Mouse (Mus musculus) left cerebral cortex, adult 18-20 months (tissue): ENCODE data around the gene Mri1. TPM values are rescaled to one million over a fixed set of nuclear protein-coding genes. Genes with fewer than 3 reads are reported as not detected.

Experiments used
- DNase-seq, 2 experiments: peaks; one replicate each; pipeline ENCODE4 v3.0.0; 2021 to 2022; ENCODE audit warnings: low spot score in 2 of 2, mixed read lengths in 1 of 2
- microRNA-seq, 2 experiments: library from miRNA; unstranded; fragments of <30 nt; microRNA quantifications; one replicate each; pipeline ENCODE4 v1.2.0; 2021
- total RNA-seq, 2 experiments: library from RNA; stranded (reverse); gene quantifications; 2 replicates each; pipeline ENCODE4 v1.2.3; 2021

The Mri1 gene
- total RNA-seq, 2 experiments from 2014 or later, result 13.2 to 15.6 TPM

DNA sequence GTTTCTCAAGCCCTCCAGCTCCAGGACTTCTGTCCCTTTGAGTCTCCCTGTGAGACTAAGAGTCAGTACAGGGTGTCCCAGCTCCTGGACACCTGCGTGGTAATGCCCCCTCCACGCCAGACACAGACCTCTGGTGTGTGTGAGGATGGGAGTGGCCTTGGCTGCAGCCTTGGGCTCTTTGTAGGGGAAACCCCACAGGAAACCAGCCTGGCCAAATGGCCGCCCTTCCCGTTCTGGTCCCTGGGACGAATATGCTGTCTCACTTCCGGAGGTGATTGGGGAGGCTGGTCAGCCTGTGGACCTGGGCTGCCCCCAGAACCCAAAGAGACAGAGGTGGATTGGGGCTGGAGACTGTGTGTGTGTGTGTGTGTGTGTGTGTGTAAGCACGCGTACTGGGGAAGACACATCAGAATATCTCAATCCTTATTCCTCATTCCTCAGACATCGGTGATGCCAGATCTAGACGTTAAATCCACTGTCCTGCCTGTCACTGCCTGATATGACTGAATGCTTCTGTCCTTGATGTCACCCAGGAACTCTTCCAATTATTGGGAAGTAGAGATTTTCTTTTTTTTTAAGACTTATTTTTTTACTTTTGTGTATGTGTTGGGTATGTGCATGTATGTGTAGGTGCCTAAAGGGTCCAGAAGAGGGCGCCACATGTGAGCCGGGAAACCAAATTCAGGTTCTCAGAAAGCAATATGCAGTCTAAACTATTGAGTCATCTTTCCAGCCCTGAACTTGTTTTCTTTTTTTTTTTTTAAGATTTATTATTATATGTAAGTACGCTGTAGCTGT, 53.0 kb downstream of the Mri1 start:
- DNase-seq, result no peak

DNA sequence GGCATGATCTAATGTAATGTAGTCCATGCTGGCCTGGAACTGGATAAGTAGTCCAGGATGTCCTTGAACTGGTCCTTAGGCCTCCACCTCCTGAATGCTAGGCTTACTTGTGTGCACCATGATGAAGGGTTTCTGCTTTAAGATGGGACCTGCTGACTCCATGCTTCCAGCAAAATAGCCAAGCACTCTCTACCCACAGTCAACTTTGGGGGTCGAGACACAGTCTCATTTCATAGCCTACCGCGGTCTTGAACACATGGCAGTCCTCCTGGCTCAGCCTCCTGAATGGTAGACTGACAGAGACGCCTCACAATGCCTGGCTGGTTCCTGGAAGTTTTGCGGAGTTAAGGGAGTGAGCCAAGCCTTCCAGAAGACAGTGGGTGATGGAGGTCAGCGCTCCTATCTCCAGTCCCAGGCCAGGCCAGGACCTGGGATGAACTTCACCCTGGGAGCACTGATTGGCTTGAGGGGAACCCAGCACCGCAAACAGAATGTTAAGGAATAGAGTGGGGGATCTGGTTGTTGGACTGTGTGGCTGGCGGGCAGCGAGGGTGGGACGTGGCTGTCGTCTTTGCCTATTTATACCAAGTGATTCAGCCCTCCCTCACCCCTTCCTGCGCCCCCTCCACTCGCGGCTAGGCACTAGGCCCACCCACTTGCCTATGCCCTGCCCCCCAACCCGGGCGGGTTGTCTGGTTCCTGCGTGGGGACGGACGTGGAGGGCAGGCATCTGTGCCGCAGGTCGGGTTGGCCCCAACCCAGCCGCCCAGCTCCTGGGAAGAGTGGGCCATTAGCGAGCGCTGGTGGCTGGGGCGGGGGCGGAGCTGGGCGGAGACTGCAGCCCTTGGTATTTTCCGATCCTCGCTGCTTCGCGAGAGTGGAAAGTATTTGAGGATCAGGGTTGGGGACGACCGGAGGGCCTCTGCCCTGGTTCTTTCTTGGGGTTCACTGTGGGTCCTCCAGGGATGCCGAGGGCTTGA, 53.9 kb downstream of the Mri1 start:
- peak; percentile 74 to 84 for DNase-seq

GRCm38 (mm10) chr8:84202466-84202865, 54.7 kb downstream of the Mri1 start:
- peak; percentile 70 to 73 for DNase-seq

DNA sequence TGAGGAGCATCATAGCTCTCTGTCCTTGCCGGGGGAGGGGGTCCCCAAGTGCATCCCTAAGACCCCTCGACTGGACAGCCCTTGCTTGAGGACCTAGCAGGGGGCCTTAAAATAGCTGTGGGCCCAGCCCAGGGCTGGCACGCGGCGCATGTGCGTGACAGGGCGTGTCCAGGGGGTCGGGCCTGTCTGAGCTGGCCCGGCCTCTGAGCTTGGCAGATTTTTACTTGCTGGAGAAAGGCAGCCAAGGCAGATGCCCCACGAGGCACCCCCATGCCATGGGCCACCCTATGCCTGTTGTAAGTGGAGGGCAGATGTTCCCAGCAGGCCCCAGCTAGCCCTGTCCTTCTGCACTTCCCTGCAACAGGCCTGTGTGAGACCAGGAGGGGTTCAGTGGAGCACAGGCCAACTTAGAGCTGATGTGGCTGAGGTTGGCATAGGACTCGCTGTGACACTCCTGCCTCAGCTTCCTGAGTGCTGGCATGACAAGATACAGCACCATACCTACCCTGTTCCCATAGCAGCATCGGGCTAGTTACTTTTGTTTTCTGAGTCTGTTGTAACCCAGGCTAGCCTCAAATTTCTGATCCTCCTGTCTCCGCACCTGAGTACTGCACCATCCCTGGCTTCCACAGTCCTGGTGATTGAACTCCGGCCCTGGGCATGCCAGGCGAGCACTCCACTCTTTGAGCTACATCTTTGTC, 55.4 kb downstream of the Mri1 start:
- peak in 1 of 2 experiments; percentile 63 for DNase-seq

DNA sequence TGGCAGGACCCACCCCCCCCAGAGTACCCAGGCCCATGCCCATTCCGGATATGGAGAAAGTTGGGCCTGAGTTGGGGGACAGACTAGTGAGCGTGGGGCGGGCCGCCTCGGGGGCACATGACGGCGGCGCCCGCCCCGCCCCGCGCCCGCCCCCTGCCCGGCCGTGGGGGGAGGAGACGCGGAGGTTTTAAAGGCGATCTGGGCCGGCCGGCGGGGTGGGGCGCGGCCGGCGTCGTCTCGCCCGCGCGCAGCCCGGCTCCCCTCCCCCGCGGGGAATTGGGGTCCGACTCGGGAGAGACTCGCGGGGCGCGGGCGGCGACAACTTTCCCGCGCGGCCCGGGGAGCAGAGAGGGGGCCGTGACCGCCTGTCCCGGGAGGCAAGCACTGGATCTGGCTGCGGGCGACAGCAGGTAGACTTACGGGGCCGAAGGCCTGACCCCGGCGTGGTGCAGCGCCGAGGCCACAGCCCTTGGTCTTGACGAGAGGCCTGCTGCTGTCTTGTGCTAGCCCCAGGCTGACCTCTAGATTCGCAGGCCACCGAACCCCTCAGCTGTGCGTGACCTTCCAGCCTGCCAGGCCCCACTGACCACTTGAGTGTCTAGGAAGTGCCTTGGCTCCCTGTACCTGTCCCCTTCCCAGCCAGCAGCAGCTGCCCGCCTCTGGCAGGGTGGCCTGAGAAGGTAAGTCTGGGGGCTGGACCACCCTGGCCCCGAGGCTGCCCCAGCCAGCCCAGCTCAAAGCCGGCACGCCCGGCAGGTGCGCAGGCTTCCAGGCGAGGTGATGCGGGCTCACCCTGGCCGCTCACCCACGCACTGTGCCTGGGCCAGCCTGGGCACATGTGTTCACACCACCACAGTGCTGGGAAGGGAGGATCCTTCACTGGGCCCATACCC, 56.2 kb downstream of the Mri1 start:
- DNase-seq, result peak in 1 of 2 experiments; percentile 61

- no peak for DNase-seq
Observed at GRCm38 (mm10) chr8:84200126-84200555, 57.0 kb downstream of the Mri1 start.

Small RNA genes within 50 kb of the gene (microRNA-seq; reads per million reads assigned to microRNA genes)
- gene Mir23a (12,412 to 13,142 reads per million in 2 experiments), gene Mir24-2 (0 reads per million in 2 experiments), gene Mir27a (161 to 163 reads per million in 2 experiments), gene Mir3074-2 (0 reads per million in 2 experiments)

Other genes with a start within 250 kb of the Mri1 start
- gene 2210011C24Rik, start 245.2 kb downstream of the Mri1 start, total RNA-seq, result under 1 TPM in 1 of 2 experiments, not detected in 1; 0.61 TPM
- 1 to 10 TPM; 1.8 to 2.7 TPM for gene Palm3, start 235.9 kb downstream of the Mri1 start, total RNA-seq
- under 1 TPM; 0.30 to 0.52 TPM for gene Il27ra, start 214.7 kb downstream of the Mri1 start, total RNA-seq
- gene Rln3, start 212.3 kb downstream of the Mri1 start, total RNA-seq, result not detected
- gene Gm10643, start 192.2 kb downstream of the Mri1 start, total RNA-seq, result 1 to 10 TPM; 2.9 to 3.5 TPM
- 10 to 100 TPM; 23.1 to 25.3 TPM for gene Rfx1, start 190.5 kb downstream of the Mri1 start, total RNA-seq
- gene Dcaf15, start 152.6 kb downstream of the Mri1 start, total RNA-seq, result 10 to 100 TPM; 17.7 to 18.2 TPM
- gene Podnl1, start 131.3 kb downstream of the Mri1 start, total RNA-seq, result not detected
- 10 to 100 TPM; 47.1 to 55.6 TPM for gene Cc2d1a, start 109.4 kb downstream of the Mri1 start, total RNA-seq
- gene 4930432K21Rik, start 109.3 kb downstream of the Mri1 start, total RNA-seq, result 1 to 10 TPM; 2.0 to 3.1 TPM
- gene Nanos3, start 72.1 kb downstream of the Mri1 start, total RNA-seq, result 1 to 10 TPM in 1 of 2 experiments, under 1 TPM in 1; 0.70 to 2.0 TPM
- gene Zswim4, start 20.3 kb downstream of the Mri1 start, total RNA-seq, result 10 to 100 TPM; 16.8 to 19.1 TPM
- gene D8Ertd738e, start 7.6 kb downstream of the Mri1 start, total RNA-seq, result 100 to 1,000 TPM; 136 to 146 TPM
- 10 to 100 TPM; 21.0 to 23.5 TPM for gene Ccdc130, start 13.1 kb upstream of the Mri1 start, total RNA-seq
- 100 to 1,000 TPM; 188 to 195 TPM for gene Cacna1a, start 131.1 kb upstream of the Mri1 start, total RNA-seq